Mouse (Mus musculus) kidney, adult 9 months (tissue): Measurements from ENCODE around the gene Ikzf4.

Experiments
- DNase-seq: peaks from one replicate; pipeline ENCODE4 v3.0.0; 2022

The Ikzf4 gene

DNA sequence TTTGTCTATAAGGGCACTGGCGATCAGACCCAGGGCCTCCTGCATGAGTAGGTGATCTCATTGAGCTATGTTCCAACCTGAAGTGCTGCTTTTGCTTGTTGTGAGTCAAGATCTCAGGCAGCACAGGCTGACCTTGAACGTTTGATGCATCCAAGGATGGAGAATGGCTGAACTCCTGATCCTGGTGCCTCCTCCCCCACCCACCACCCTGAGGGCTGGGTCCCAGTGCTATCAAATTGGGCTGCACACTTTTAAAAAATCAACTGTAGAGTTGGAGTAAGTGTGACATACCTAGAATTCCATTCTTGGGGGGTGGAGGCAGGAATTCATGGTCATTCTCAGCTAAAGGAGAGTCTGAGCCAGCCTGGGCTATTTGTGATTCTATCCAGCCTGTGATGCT, 39.3 kb downstream of the Ikzf4 start:
- no peak for DNase-seq

DNA sequence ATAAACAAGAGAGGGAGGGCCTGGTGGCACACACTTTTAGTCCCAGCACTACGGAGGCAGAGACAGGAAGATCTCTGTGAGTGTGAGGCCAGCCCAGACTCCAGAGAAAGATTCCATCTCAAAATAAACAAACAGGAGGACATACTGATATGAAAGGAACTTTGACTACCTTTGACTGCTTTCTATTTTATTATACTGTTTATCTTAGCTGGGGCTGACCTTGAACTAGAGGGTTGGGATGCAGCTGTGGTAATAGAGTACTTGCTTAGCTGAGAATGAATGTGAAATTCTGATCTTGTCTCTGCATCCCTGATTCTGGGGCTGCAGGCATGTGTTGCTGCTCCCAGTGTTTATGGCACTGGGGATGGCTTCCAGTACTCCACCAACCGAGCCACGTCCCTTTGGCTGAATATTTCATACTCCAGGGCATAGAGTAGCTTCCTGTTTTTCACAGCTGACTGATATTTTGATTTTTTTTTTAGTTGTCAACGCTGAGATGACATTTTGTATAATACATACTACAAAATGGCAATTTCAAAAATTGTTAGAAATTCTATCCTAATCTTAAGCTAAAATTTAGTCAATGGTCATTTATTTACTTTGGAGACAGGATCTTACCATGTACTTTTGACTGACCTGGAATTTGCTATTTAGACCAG, 43.2 kb downstream of the Ikzf4 start:
- DNase-seq, result no peak

DNA sequence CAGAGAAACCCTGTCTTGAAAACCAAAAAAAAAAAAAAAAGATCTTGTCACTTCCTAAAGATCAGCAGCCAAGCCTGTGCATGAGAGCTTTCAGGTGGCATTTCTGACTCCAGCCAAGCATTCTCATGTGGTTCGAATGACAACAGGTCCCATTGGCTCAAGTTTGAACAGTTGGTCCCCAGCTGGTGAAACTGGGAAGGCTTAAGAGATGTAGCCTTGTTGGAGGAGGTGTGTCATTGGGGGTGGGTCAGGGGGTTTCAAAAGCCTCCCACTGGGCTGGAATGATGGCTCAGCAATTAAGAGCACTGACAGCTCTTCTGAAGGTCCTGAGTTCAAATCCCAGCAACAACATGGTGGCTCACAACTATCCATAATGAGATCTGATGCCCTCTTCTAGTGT, 44.3 kb downstream of the Ikzf4 start:
- no peak for DNase-seq

DNA sequence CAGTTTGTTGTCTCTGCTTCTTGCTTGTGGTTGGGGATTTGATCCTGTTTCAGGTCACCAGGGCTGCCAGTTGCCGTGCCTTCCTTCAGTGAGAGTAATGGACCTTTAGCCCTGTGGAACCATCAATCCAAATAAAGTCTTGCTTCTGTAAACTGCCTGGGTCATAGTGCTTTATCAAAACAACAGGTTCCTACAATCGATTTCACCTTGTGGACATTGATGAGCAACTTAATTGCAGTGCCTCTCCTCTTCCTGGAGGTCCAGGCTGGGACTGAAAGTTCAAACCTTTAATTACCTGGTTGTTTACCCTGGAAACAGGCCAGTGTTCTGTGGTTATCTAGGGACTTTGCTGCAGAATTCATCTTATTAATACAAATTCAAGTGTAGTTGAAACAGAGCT, 47.3 kb downstream of the Ikzf4 start:
- no peak for DNase-seq

DNA sequence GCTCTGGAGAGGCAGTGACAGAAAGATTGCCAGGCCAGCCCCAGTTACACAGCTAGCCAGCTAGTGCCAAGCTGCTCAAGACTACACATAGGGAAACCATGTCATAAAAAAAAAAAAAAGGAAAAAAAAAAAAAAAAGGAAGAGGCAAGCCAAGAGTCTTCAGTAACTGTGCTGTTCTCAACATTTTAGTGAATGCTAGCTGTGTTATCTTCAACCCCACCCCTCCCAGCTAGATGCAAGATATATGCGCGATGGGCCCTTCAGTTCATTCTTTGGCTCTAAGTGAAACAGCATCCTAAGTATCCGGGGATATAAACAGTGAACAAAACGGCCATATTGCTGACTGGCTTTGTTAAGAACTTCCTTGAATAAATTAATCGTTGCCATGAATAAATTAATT, 53.0 kb downstream of the Ikzf4 start:
- no peak for DNase-seq

DNA sequence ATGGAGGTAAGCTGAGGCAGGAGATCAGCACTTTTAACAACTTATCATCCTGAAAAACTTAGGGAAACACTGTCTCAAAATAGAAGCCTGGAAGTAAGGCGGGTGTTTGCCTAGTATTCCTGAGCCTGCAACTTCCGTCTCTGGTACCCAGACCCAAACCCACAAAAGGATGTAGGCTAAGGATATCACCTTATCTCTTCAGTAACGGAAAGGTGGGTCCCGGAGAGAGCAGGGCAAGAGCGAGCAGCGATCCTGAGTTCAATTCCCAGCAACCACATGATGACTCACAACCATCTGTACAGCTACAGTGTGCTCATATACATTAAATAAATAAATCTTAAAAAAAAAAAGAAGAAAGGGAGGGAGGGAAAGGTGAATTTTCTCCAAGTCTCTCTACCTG, 54.4 kb downstream of the Ikzf4 start:
- no peak for DNase-seq

DNA sequence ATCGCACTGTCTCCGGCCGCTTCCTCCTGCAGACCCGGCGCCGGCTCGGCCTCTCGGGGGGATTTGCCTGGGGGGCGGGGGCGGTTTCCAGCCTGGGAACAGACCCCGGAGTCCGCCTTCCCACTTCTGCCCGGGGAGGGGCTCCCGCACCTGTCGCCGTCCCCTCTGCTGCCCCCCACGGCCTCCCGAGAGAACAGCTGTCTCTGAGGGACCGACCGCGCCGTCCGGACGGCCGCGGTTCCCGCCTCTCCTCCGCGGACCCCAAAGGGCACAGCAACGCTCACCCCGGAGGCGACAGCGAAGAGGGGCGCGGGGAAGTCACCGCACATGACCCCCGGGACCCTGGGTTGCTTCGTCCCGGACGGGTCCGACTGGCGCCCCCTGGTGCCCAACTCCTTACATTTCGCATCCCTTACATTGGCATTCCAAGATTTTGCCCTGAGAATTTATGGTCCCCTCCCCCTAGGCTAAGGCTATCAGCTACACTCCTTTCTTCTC, 55.5 kb downstream of the Ikzf4 start:
- peak; percentile 77 for DNase-seq

DNA sequence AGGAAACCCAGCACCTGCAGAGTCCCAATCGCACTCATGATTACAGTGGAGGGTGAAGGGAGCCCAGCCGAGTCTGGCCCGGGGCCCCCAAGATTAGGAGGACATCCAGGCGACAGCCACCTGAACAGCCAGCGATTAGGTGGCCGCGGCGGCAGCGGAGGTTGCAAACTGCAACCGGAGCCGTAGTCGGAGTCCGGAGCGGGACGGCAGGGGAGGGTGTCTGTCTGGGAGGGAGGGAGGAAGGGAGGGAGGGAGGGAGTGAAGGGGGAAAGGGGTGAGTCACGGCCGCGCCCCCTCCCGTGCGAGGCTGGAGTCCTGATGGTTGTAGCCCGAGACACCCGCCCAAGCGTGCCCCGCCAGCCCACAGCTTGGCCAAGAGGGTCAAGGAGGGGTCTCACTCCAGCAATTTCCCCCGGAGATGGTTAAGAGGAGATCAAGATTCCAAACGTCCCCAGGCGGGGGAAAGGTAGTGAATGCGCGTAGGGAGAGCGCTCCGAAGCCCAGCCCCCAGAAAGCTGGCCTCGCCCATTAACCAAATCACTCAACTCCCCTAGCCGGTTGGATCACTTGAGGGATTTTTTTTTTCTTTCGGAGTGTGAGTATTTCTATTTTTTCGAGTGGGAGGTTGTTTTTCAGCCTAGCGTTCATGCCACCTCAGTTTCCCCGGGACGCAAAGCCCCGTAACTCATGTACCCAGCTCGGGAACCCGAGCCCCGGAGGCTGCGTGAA, 56.2 kb downstream of the Ikzf4 start, which contains the start of gene Erbb3:
Erbb3 (minus strand) TSS at position 189 of the 729 bp plus-strand sequence.
- peak; percentile 85 for DNase-seq

DNA sequence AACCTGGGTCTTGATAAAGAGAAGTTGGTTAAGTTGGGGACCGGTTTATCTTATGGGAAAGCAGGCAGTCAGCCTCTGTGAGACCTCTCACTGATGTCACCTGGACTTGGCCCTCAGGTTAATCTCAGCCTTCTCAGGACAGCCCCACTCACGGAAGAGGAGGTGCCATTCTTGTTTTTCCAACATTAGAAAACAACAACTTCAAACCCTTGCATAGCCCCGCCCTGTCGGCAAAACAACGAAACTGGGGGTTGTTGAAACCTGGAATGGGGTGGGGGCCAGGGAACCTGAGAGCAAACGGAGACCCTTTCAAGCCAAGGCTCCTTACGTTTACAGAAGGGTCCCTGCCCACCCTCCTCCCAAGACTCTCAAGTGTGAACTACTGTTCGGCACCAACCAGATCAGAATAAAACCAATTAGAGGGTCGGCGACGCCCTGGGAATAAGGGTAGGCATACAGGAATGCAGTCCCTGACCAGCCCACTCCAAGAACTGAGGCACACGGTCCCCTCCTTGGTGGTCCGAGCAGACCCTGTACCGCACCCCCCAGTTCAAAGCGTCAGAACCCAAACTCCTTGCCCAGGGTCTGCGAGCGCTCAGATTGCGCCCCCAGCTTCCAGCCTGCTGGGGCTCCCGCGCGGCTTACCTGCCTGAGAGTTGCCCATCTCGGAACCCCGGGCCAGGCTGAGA, 56.9 kb downstream of the Ikzf4 start:
- peak; percentile 86 for DNase-seq

DNA sequence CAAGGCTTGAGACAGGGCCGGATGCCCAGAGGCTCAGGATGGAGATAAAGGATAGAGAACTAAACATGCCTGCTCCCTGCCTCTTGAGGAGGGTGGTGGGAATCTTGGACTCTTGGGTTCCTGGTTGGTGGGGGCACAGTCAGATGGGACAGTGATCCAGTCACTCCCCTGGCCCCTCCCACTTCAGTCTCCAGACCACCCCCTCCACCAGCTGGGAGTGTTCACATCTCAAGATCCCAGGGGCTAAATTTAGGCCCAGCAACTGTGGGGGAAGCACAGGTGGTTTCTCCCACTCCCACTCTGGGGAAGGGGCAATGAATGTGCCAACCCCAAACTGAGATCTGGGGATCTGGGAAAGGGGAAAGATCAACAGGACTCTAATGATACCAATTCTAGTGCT, 57.7 kb downstream of the Ikzf4 start:
- DNase-seq, result peak; percentile 52

DNA sequence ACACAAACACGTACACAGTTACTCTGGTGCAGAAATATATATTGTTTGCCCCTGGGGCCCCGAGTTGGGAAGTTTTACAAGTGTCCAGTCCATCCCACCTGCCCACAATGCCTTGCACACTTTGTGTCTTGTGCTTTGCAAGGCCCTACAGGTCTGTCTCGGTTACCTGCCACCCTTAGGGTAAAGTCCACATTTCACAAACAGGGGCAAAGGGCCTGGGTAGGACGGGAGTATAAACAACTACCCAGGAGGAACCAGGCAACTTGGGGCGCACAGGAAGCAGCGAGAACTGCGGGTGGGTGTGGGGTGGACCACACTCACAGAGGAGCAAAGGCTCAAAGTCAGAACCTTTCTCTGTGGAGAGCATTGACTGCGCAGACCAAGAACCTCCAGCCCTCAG, 58.1 kb downstream of the Ikzf4 start:
- peak; percentile 92 for DNase-seq

DNA sequence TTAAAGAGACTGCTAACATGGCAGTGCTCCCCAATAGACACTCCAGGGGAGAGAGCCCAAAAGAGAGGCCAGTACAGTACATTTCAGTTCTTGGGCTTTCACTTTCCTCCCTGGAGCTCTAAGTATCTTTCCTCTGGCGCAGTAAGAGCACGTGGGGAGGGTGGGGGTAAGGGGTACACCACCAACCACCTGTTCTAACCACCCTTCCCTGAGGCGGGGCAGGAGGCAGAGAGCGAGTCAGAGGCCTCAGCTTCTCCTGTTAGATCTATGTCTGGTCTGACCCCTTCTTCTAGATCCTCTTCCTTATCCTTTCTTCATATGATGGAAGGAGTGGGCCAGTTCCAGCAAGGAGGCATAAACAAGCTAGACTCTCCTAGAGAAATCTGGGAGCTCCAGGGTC, 58.7 kb downstream of the Ikzf4 start:
- no peak for DNase-seq

DNA sequence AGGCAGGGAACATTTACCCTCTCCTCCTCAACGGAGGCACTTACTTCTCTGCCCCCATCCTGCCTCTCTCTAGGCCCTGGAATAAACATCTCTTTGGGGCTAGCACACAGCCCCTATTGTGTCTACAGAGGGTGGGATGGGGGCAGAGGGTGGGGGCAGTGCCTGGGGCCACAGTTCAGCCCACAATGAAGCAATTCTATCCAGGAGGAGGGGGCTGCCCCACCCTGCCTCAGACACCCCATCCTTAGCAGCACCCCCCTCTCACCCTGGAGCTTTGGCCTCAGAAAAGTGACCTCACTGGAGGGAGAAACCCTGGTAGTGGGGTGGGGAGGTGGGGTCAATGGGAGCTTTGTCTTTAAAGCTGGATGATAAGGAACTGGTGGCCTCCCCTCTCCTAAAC, 59.2 kb downstream of the Ikzf4 start:
- no peak for DNase-seq

DNA sequence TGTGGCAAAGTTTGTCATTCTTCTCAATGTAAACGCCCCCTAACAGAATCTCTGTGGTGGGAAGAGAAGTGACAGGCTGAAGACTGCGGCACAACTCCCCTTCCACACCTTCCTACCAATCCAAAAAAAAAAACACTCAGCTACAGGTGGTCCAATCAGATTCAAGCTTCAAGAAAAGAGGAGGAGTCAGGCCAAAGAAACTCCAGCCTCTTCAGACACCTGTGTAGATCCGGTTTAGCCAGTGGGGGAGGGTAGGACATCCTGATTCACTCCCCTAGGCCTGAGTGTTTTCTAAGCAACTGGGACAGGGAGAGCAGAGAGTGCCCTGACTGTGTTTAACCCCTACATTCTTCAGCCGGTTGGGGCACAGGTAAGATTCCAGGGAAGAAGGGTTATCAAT, 61.4 kb downstream of the Ikzf4 start:
- DNase-seq, result peak; percentile 83

DNA sequence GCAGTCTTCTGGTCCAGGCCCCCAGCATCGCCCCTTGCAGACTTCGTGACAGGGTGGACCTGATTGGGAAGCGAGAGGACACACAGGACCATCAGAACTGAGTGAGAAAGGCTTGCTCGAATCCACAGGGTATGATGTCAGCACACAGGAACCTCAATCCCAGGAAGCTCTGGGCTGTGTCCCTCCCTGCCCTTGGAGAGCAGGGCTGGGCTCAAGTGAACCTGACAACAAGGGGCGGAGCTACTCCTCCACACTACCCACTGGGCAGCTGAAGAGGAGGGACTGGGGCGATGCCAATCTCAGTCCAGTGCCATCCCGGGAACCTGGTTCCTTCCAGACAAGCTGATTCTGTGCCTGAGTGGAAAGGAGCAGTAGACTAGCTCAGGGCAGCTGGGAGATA, 62.1 kb downstream of the Ikzf4 start:
- peak; percentile 95 for DNase-seq
